Mouse (Mus musculus) thymus, adult 2 months (tissue): Measurements from ENCODE around the gene Gm17359.

Experiments used
- CTCF ChIP-seq: fragments of 200-500 bp; IDR thresholded peaks from 2 replicates; pipeline ENCODE4 v1.5.1; 2012; ENCODE audit warnings: mild to moderate bottlenecking, control low read depth, low read length, moderate library complexity, borderline replicate concordance; ENCODE audit not compliant: control insufficient read depth, poor library complexity, insufficient read depth; ENCODE audit errors: extremely low read depth
- POLR2A ChIP-seq: fragments of 200-500 bp; IDR thresholded peaks from 2 replicates; pipeline ENCODE4 v1.6.1; 2012; ENCODE audit warnings: mild to moderate bottlenecking, low read length, control low read depth, moderate library complexity; ENCODE audit not compliant: control insufficient read depth, poor library complexity, insufficient read depth; ENCODE audit errors: extremely low read depth

- no peak for TF ChIP-seq POLR2A
- no peak for TF ChIP-seq CTCF
Observed at GRCm38 (mm10) chr3:79333643-79334200, 2.7 kb upstream of the Gm17359 start.
